Mouse (Mus musculus): ENCODE results near the gene Kazald1. TPM values are rescaled to one million over a fixed set of nuclear protein-coding genes. Genes with fewer than 3 reads are reported as not detected.

Kazald1 gene
- polyA plus RNA-seq (2012; rRNA removed; ENCODE audit: low replicate concordance): 4.7 and 5.1 TPM in 2 replicates

GRCm38 (mm10) chr19:45074580-45075322 is at the start of gene Kazald1:
Gene Kazald1 (plus strand): TSS chr19:45075241.

GRCm38 (mm10) chr19:45045651-45046050 is 29.4 kb upstream of the Kazald1 start, which contains the start of gene Pdzd7:
Gene Pdzd7 (minus strand): TSS chr19:45045717.

GRCm38 (mm10) chr19:45047417-45047934 is 27.6 kb upstream of the Kazald1 start, which contains the start of gene Sfxn3:
Gene Sfxn3 (plus strand): TSS chr19:45047503.

Other genes with a start within 250 kb of the Kazald1 start
- gene Slf2, start 144.1 kb upstream of the Kazald1 start, polyA plus RNA-seq (2012; rRNA removed; ENCODE audit: low replicate concordance): 15.8 and 36.2 TPM in 2 replicates
- 4.0 and 12.5 TPM in 2 replicates for gene Sema4g, start 86.1 kb upstream of the Kazald1 start, polyA plus RNA-seq (2012; rRNA removed; ENCODE audit: low replicate concordance)
- gene Twnk, start 69.6 kb upstream of the Kazald1 start, polyA plus RNA-seq (2012; rRNA removed; ENCODE audit: low replicate concordance): 9.0 and 19.2 TPM in 2 replicates
- 65.1 and 69.4 TPM in 2 replicates for gene Mrpl43, start 68.8 kb upstream of the Kazald1 start, polyA plus RNA-seq (2012; rRNA removed; ENCODE audit: low replicate concordance)
- gene Lzts2, start 60.8 kb upstream of the Kazald1 start, polyA plus RNA-seq (2012; rRNA removed; ENCODE audit: low replicate concordance): 121 and 175 TPM in 2 replicates
- 0.34 and 0.41 TPM in 2 replicates for gene Pdzd7, start 29.5 kb upstream of the Kazald1 start, polyA plus RNA-seq (2012; rRNA removed; ENCODE audit: low replicate concordance)
- 30.2 and 68.5 TPM in 2 replicates for gene Sfxn3, start 27.7 kb upstream of the Kazald1 start, polyA plus RNA-seq (2012; rRNA removed; ENCODE audit: low replicate concordance)
- not detected in 2 replicates for gene Tlx1, start 75.4 kb downstream of the Kazald1 start, polyA plus RNA-seq (2012; rRNA removed; ENCODE audit: low replicate concordance)
- not detected in 2 replicates for gene Lbx1, start 160.6 kb downstream of the Kazald1 start, polyA plus RNA-seq (2012; rRNA removed; ENCODE audit: low replicate concordance)

All from subcutaneous adipose tissue, adult 2 months (tissue).